Mouse (Mus musculus) neural tube, embryonic 12.5 days (tissue): ENCODE measurements at regions not wholly inside any gene's neighbourhood (a gene's known extent, or its start where the extent isn't known, plus 50 kb on each side); places are given as distances from the start of the nearest gene placed in this dataset.

Experiments
- ATAC-seq: fragments of 200-750 bp; cut with Nextera tagmentation; 2 replicates; pipeline ENCODE4 v1.8.0; 2017; ENCODE audit warnings: low read depth, mild to moderate bottlenecking, moderate TSS enrichment, moderate library complexity; ENCODE audit not compliant: low FRiP score
- H3K27ac ChIP-seq: fragments of 300-500 bp; sonication (generic); 2 replicates; pipeline ENCODE4 v1.5.1; 2016
- H3K27me3 ChIP-seq: fragments of 300-500 bp; sonication (generic); replicated peaks from 2 replicates; pipeline ENCODE4 v1.6.1; 2016; ENCODE audit warnings: mild to moderate bottlenecking
- H3K36me3 ChIP-seq: fragments of 300-500 bp; sonication (generic); 2 replicates; pipeline ENCODE4 v1.6.1; 2016; ENCODE audit warnings: mild to moderate bottlenecking
- H3K4me1 ChIP-seq: fragments of 300-500 bp; sonication (generic); 2 replicates; pipeline ENCODE4 v1.6.1; 2016
- H3K4me2 ChIP-seq: fragments of 300-500 bp; sonication (generic); replicated peaks from 2 replicates; pipeline ENCODE4 v1.6.1; 2016; ENCODE audit warnings: mild to moderate bottlenecking
- H3K4me3 ChIP-seq: fragments of 300-500 bp; sonication (generic); 2 replicates; pipeline ENCODE4 v1.5.1; 2016
- H3K9ac ChIP-seq: fragments of 300-500 bp; sonication (generic); 2 replicates; pipeline ENCODE4 v1.6.1; 2016; ENCODE audit warnings: mild to moderate bottlenecking
- H3K9me3 ChIP-seq: fragments of 300-500 bp; sonication (generic); 2 replicates; pipeline ENCODE4 v1.6.1; 2016; ENCODE audit warnings: mild to moderate bottlenecking
- WGBS: fragments of 180-500 bp; shearing (Covaris S2); methylation state at CpG from one replicate; pipeline ENCODE4 v1.1.7; 2016; 5-methylcytosine and 5-hydroxymethylcytosine counted together

GRCm38 (mm10) chr11:24925135-24925534, 847.3 kb downstream of the Bcl11a start:
- H3K9ac ChIP-seq: no peak overlapping the region
- H3K36me3 ChIP-seq: no peaks in the 10 kb centered on the region
- no peak overlapping the region for H3K27ac ChIP-seq
- ATAC-seq: no peak
- H3K27me3 ChIP-seq: no peaks in the 10 kb centered on the region
- H3K4me3 ChIP-seq: no peak overlapping the region
- no peaks in the 10 kb centered on the region for H3K9me3 ChIP-seq
- no peaks in the 10 kb centered on the region for H3K4me1 ChIP-seq
- no peak overlapping the region for H3K4me2 ChIP-seq

GRCm38 (mm10) chr11:24943646-24944045, 865.8 kb downstream of the Bcl11a start:
- H3K27ac ChIP-seq: no peak overlapping the region
- H3K36me3 ChIP-seq: no peaks in the 10 kb centered on the region
- no peaks in the 10 kb centered on the region for H3K4me1 ChIP-seq
- H3K9ac ChIP-seq: no peak overlapping the region
- H3K4me2 ChIP-seq: no peak overlapping the region
- H3K9me3 ChIP-seq: no peaks in the 10 kb centered on the region
- no peak overlapping the region for H3K4me3 ChIP-seq
- no peak for ATAC-seq
- H3K27me3 ChIP-seq: no peaks in the 10 kb centered on the region

- Histone ChIP-seq H3K9ac (no peak overlapping the region), H3K9me3 (no peaks in the 10 kb centered on the region), H3K4me1 (no peaks in the 10 kb centered on the region), H3K4me3 (no peak overlapping the region), H3K36me3 (no peaks in the 10 kb centered on the region), H3K27ac (no peak overlapping the region), H3K27me3 (no peaks in the 10 kb centered on the region), H3K4me2 (no peak overlapping the region)
- 67% methylated on average over 1 of the region's 1 CpGs for WGBS
- ATAC-seq: no peak
These were observed 873.3 kb downstream of the Bcl11a start for GRCm38 (mm10) chr11:24951161-24951560.

- WGBS: 91% methylated on average over 2 of the region's 2 CpGs
- Histone ChIP-seq H3K27ac (no peak overlapping the region), H3K4me3 (no peak overlapping the region), H3K4me2 (no peak overlapping the region), H3K9me3 (no peaks in the 10 kb centered on the region), H3K36me3 (no peaks in the 10 kb centered on the region), H3K9ac (no peak overlapping the region), H3K27me3 (no peaks in the 10 kb centered on the region), H3K4me1 (no peaks in the 10 kb centered on the region)
- ATAC-seq: no peak
These were observed 894.5 kb downstream of the Bcl11a start for GRCm38 (mm10) chr11:24972359-24972758.

- Histone ChIP-seq H3K27ac (no peak overlapping the region), H3K9me3 (no peaks in the 10 kb centered on the region), H3K4me3 (no peak overlapping the region), H3K4me1 (peaks cover 5% of the 10 kb centered on the region; the same call in 1 of the 2 replicates), H3K4me2 (no peak overlapping the region), H3K27me3 (no peaks in the 10 kb centered on the region), H3K36me3 (no peaks in the 10 kb centered on the region), H3K9ac (no peak overlapping the region)
- WGBS: 58% methylated on average over 9 of the region's 9 CpGs
- ATAC-seq: no peak
These were observed 902.4 kb downstream of the Bcl11a start for GRCm38 (mm10) chr11:24980193-24980665.

GRCm38 (mm10) chr11:24983060-24983629, 905.3 kb downstream of the Bcl11a start:
- H3K4me3 ChIP-seq: no peak overlapping the region
- H3K4me1 ChIP-seq: peaks cover 5% of the 10 kb centered on the region; the same call in 1 of the 2 replicates
- H3K27ac ChIP-seq: no peak overlapping the region
- no peaks in the 10 kb centered on the region for H3K27me3 ChIP-seq
- H3K36me3 ChIP-seq: no peaks in the 10 kb centered on the region
- no peak overlapping the region for H3K9ac ChIP-seq
- 53% methylated on average over 10 of the region's 10 CpGs for WGBS
- H3K9me3 ChIP-seq: no peaks in the 10 kb centered on the region
- ATAC-seq: peak; percentile 22; the same call in 1 of the 2 replicates
- no peak overlapping the region for H3K4me2 ChIP-seq

GRCm38 (mm10) chr11:25005491-25005890, 927.6 kb downstream of the Bcl11a start:
- 37% methylated on average over 5 of the region's 5 CpGs for WGBS
- Histone ChIP-seq H3K27me3 (no peaks in the 10 kb centered on the region), H3K36me3 (no peaks in the 10 kb centered on the region), H3K4me3 (no peak overlapping the region), H3K9ac (no peak overlapping the region), H3K27ac (no peak overlapping the region), H3K4me2 (no peak overlapping the region), H3K9me3 (no peaks in the 10 kb centered on the region), H3K4me1 (peaks cover 5% of the 10 kb centered on the region; the same call in 1 of the 2 replicates)
- ATAC-seq: no peak

- ATAC-seq: no peak
- no peak overlapping the region for H3K9ac ChIP-seq
- no peak overlapping the region for H3K27ac ChIP-seq
- no peaks in the 10 kb centered on the region for H3K27me3 ChIP-seq
- H3K36me3 ChIP-seq: no peaks in the 10 kb centered on the region
- H3K9me3 ChIP-seq: no peaks in the 10 kb centered on the region
- H3K4me3 ChIP-seq: no peak overlapping the region
- H3K4me1 ChIP-seq: no peaks in the 10 kb centered on the region
- no peak overlapping the region for H3K4me2 ChIP-seq
- WGBS: 74% methylated on average over 4 of the region's 4 CpGs
These were observed 948.9 kb downstream of the Bcl11a start for GRCm38 (mm10) chr11:25026786-25027185.

- no peaks in the 10 kb centered on the region for H3K9me3 ChIP-seq
- no peak overlapping the region for H3K4me3 ChIP-seq
- 32% methylated on average over 4 of the region's 4 CpGs for WGBS
- peaks cover 8% of the 10 kb centered on the region; the same call in 1 of the 2 replicates for H3K4me1 ChIP-seq
- H3K9ac ChIP-seq: no peak overlapping the region
- no peak overlapping the region for H3K4me2 ChIP-seq
- no peaks in the 10 kb centered on the region for H3K27me3 ChIP-seq
- ATAC-seq: no peak
- H3K27ac ChIP-seq: no peak overlapping the region
- H3K36me3 ChIP-seq: no peaks in the 10 kb centered on the region
These were observed 963.1 kb downstream of the Bcl11a start for GRCm38 (mm10) chr11:25040983-25041382.

GRCm38 (mm10) chr11:25042763-25043162, 964.9 kb downstream of the Bcl11a start:
- Histone ChIP-seq H3K4me3 (no peak overlapping the region), H3K27me3 (no peaks in the 10 kb centered on the region), H3K27ac (no peak overlapping the region), H3K4me1 (peaks cover 8% of the 10 kb centered on the region; the same call in 1 of the 2 replicates), H3K4me2 (no peak overlapping the region), H3K9ac (no peak overlapping the region), H3K36me3 (no peaks in the 10 kb centered on the region), H3K9me3 (no peaks in the 10 kb centered on the region)
- ATAC-seq: no peak
- WGBS: 88% methylated on average over 3 of the region's 3 CpGs

GRCm38 (mm10) chr11:25045339-25045738, 967.5 kb downstream of the Bcl11a start:
- ATAC-seq: no peak
- H3K4me1 ChIP-seq: peaks cover 8% of the 10 kb centered on the region; the same call in 1 of the 2 replicates
- 58% methylated on average over 3 of the region's 3 CpGs for WGBS

GRCm38 (mm10) chr11:25045977-25046376, 968.1 kb downstream of the Bcl11a start:
- ATAC-seq: no peak
- Histone ChIP-seq H3K27me3 (no peaks in the 10 kb centered on the region), H3K4me1 (peaks cover 5% of the 10 kb centered on the region; the same call in 1 of the 2 replicates), H3K4me3 (no peak overlapping the region), H3K9ac (no peak overlapping the region), H3K36me3 (no peaks in the 10 kb centered on the region), H3K9me3 (no peaks in the 10 kb centered on the region), H3K4me2 (no peak overlapping the region), H3K27ac (no peak overlapping the region)
- WGBS: 77% methylated on average over 7 of the region's 7 CpGs

More at GRCm38 (mm10) chr11:25045339-25045738, 967.5 kb downstream of the Bcl11a start:
- Histone ChIP-seq H3K4me3 (no peak overlapping the region), H3K27ac (no peak overlapping the region), H3K27me3 (no peaks in the 10 kb centered on the region), H3K4me2 (no peak overlapping the region), H3K36me3 (no peaks in the 10 kb centered on the region), H3K9ac (no peak overlapping the region), H3K9me3 (no peaks in the 10 kb centered on the region)

GRCm38 (mm10) chr11:25055698-25056097, 977.8 kb downstream of the Bcl11a start:
- H3K27me3 ChIP-seq: no peaks in the 10 kb centered on the region
- no peak overlapping the region for H3K4me3 ChIP-seq
- no peak overlapping the region for H3K4me2 ChIP-seq
- H3K27ac ChIP-seq: no peak overlapping the region
- WGBS: 67% methylated on average over 2 of the region's 2 CpGs
- H3K36me3 ChIP-seq: no peaks in the 10 kb centered on the region
- peaks cover 8% of the 10 kb centered on the region for H3K4me1 ChIP-seq
- ATAC-seq: no peak
- H3K9me3 ChIP-seq: no peaks in the 10 kb centered on the region
- H3K9ac ChIP-seq: no peak overlapping the region
